Mouse (Mus musculus): ENCODE measurements at regions not wholly inside any gene's neighbourhood (a gene's known extent, or its start where the extent isn't known, plus 50 kb on each side); places are given as distances from the start of the nearest gene placed in this dataset.

DNA sequence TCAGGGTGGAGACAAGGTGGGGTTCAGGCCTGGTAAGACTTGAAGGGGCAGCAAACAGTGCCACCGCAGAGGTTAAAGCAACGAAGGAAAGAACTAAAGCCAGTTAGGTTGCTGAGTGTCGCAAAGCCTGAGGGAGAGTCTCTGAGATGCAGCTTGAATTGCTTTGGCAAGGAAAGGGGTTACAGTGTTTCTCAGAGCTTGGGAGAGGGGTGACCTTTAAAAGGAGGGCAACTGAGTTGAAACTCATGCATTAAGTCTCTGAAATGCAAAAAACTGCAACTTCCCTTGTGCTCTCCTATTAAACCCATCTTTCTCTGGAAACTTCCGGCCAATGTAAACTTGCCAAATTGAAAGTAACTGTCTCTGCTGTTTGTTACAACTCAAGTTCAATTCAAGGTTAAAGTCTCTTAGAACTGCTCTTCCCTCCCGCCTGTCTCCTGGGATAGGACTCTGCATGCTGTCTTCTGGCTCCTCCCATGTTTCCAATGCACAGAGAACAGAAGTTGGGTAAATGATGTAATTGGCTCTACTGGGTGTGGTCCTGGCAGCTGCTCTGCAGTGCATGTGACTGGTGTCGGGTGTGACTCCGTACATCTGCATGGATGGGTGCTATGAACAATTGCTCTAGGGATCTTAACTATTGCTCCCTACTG is 181.4 kb upstream of the Gas1 start:
- peak in 1 of 2 experiments; percentile 33 for DNase-seq (ENCODE audit: inconsistent age in 2 of 2, low spot score in 1 of 2)

DNA sequence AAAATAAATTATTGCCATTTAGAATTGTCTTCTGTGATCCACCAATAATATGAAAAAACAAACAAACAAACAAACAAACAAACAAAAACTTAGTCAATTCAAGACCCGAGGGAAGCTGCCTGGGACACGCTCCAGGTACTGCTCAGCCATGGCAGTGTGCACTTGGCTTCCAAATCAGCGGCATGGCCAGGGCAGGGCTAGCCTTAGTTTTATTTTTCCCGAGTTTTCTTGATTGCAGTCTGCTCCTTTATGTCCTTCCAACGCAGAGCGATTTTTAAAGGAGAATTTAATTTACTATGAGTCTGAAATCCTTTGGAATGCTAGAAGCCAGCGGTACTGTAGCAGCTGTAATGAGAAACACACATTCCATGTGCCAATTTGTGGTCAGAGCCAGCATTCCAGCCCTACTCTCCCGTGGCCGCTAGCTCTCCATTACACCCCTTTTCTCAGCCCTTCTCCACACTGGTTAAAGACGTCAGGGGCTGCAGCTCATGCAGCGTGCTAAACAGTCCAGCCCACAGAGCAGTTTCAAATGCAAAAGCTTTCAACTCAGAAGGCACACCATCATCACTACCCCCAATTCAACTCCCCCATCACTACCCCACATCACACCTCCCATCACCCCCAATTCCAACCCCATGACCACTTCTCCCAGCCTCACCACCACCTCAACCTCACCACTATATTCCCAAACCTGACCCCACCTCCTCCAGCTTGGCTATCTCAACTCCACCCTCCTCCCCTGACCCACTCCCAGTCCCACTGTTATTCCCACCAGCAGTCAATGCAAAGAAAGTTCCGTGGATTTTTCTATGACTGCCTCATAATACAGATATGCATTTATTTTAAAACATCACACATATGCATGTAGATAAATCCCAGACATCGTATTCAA is 187.9 kb upstream of the Gas1 start:
- no peak for DNase-seq (ENCODE audit: inconsistent age in 2 of 2, low spot score in 1 of 2)

- DNase-seq (ENCODE audit: inconsistent age in 2 of 2, low spot score in 1 of 2) = no peak
Observed at GRCm38 (mm10) chr13:60369216-60369615, 192.1 kb upstream of the Gas1 start.

DNA sequence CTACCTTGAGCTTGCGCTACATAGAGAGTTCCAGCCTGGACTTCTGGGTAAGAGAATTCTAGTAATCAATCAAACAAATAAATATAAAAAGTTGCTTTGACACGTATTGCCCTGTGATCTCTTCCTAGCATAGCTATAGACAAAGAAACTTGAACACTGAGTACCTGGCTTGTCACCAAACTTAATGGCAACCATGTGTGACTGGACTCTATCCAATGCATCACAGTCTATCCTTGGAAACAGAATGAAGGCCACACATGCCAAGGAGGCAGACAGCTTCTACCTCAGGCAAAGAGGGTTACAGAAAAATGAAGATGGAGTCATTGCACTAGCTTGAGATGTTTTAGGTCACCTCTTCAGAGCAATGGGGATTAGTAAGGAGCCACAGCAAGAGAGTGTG is 194.5 kb upstream of the Gas1 start:
- no peak for DNase-seq (ENCODE audit: inconsistent age in 2 of 2, low spot score in 1 of 2)

GRCm38 (mm10) chr13:60376705-60377104 is 199.5 kb upstream of the Gas1 start:
- DNase-seq (ENCODE audit: inconsistent age in 2 of 2, low spot score in 1 of 2) = no peak

- DNase-seq (ENCODE audit: inconsistent age in 2 of 2, low spot score in 1 of 2) = no peak
Observed at GRCm38 (mm10) chr13:60382855-60383254, 205.7 kb upstream of the Gas1 start.

GRCm38 (mm10) chr13:60398836-60399235 is 202.9 kb upstream of the Dapk1 start:
- no peak for DNase-seq (ENCODE audit: inconsistent age in 2 of 2, low spot score in 1 of 2)

GRCm38 (mm10) chr13:60400764-60401487 is 200.8 kb upstream of the Dapk1 start:
- DNase-seq (ENCODE audit: inconsistent age in 2 of 2, low spot score in 1 of 2) = peak in 1 of 2 experiments; percentile 17

GRCm38 (mm10) chr13:60403471-60403870 is 198.3 kb upstream of the Dapk1 start:
- DNase-seq (ENCODE audit: inconsistent age in 2 of 2, low spot score in 1 of 2) = no peak

GRCm38 (mm10) chr13:60407344-60407743 is 194.4 kb upstream of the Dapk1 start:
- no peak for DNase-seq (ENCODE audit: inconsistent age in 2 of 2, low spot score in 1 of 2)

DNA sequence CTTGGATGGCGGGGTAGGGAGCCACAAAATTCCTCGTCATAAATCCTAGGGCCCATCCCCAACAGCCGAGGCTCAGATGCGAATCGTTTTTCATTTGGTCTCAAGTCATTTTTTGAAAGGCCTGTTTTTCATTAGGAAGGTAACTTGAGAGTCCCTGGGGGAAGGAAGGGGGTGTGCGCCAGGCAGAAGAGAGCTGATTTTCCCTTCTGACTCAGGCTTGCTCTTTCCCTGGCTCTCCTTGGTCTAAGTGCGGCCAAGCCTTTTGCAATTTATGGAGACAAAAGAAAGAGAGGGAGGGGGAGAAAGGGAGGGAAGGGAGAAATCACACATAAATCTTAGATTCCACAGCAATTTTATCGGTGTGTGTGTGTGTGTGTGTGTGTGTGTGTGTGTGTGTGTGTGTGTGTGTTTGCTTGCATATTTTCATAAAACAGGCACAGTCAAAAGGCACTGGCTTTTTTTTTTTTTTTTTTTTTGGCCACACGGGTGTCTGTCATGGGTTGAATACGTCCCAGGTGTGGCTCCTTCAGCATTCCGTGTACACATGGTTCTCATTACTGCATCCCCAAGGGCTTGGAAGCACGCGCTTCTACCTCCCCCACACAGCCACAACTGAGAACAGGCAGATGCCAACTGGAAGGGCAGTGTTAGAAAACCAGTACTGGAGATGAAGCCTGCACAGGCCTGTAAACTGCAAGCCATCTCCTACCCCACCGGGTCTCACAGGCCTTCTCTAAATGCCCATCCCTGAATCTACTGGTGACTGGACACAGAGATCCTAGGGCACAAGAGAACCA is 191.8 kb upstream of the Dapk1 start:
- DNase-seq (ENCODE audit: inconsistent age in 2 of 2, low spot score in 1 of 2) = peak in 1 of 2 experiments; percentile 82

DNA sequence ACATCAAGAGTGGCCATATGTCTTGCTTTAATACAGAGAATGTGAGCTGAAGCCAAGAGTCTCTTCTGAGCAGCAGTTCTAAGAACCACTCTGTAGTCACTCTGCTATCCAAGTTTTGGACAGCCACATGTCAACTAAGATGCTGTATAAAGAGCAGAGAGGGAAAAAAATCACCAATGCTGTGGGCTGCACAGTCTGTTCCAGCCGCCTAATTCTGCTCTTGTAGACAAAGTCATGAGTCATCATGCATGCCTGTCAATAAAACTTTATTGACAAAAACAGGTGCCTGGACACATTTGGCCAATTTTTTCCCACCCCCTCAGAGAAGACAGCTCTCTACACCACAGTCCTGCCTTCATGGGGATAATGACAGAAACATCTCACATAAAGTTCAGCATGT is 185.7 kb upstream of the Dapk1 start:
- DNase-seq (ENCODE audit: inconsistent age in 2 of 2, low spot score in 1 of 2) = no peak

DNA sequence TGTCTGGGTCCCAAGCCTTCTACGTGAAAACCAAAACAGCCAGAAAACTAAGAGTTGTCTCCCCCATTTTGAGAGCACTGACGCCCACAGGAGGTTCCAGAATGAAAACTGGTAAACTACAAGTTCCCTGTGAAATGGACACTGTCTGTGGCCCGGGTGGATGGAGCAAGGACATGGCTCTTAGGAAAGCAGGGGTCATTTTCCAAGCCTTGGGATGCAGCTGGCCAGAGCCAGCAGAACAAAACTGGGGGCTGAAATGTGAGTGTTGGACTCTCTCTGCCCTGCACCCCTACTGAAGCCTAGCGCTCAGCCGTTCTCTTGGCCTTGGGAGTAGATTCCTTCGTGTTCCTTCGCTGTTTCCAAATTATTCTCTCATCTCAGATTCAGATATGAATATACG is 184.7 kb upstream of the Dapk1 start:
- DNase-seq (ENCODE audit: inconsistent age in 2 of 2, low spot score in 1 of 2) = no peak

DNA sequence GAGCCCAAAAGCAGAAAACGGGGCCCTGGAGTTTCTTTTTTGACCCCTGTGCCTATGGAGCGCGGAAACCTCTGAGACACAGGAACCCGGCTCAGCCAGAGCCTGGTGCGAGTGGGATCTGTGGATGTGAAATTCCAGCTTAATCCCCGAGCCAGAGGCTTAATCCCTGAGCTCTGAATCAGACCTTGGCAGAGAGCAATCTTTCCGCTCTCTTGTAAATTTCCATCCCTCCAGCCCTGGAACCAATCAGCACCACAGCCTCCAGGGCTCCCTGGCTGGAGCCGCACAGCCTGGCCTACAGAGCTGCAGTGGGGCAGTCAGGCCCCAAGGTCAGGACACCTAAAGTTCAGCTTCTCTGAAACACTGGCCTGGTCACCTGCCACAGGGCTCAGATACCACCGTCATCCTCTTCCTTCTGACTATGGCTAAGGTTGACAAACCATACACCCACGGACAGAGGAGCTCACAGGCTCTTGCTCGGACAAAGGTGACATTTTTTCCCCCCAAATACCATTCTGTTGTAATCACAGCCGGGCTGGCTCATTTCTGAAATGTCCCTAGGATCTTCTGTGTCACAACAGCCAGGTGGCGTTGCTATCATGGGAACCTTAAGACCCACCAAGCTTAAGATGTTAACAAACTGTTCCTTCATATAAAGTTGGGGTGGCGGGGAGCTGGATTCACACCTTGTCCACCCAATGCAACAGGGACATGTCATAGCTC is 184.2 kb upstream of the Dapk1 start:
- DNase-seq (ENCODE audit: inconsistent age in 2 of 2, low spot score in 1 of 2) = peak; percentile 64 to 84

GRCm38 (mm10) chr13:60420386-60420785 is 181.4 kb upstream of the Dapk1 start:
- no peak for DNase-seq (ENCODE audit: inconsistent age in 2 of 2, low spot score in 1 of 2)

DNA sequence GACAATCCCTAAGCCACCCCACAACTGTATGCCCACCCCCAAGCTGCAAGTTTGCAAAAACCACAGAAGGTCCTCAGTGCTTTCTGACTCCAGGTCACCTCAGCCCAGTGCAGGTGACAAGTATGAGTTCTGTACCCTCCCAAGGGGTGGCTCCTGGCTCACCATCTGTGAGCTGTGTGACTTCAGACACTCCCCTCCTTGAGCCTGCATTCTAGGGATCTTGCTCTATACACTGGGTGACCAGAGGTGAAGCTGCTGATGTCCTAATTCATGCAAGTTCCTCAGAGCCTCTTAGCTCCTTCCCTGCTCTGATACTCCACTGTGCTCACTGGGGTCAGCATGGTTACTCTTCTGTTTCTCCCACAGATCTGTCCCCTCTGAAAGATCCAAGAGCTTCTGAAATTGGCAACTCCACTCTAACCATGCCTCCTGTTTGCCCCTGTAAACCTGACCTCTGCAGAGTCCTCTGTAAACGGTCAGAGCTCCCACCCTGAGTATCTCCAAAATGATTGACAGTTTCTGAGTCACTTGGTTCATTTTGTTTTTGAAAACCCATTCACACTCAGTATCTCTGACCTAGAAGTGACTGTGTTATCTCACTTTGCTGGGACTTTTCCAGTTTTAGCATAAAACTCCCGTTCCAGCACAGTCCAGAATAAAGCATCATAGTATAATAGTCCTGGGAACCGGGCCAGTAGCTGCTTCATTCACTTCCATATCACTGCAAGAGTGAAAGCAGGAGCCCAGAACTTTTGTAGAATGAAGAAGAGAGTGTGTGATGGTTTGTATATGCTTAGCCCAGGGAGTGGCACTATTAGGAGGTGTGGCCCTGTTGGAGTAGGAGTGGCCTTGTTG is 180.7 kb upstream of the Dapk1 start:
- DNase-seq (ENCODE audit: inconsistent age in 2 of 2, low spot score in 1 of 2) = no peak

- DNase-seq (ENCODE audit: inconsistent age in 2 of 2, low spot score in 1 of 2) = no peak
Observed at GRCm38 (mm10) chr13:60424267-60424666, 177.5 kb upstream of the Dapk1 start.

GRCm38 (mm10) chr13:60425140-60425539 is 176.6 kb upstream of the Dapk1 start:
- no peak for DNase-seq (ENCODE audit: inconsistent age in 2 of 2, low spot score in 1 of 2)

GRCm38 (mm10) chr13:60425556-60425955 is 176.2 kb upstream of the Dapk1 start:
- DNase-seq (ENCODE audit: inconsistent age in 2 of 2, low spot score in 1 of 2) = no peak
